Mouse (Mus musculus) heart, embryonic 12.5 days (tissue): Measurements from ENCODE around the gene Fn3krp. TPM values are rescaled to one million over a fixed set of nuclear protein-coding genes. Genes with fewer than 3 reads are reported as not detected.

Source experiments
- ATAC-seq: fragments of 200-750 bp; cut with Nextera tagmentation; 2 replicates; pipeline ENCODE4 v1.8.0; 2017; ENCODE audit warnings: moderate TSS enrichment, moderate library complexity; ENCODE audit not compliant: insufficient number of reproducible peaks, low FRiP score
- H3K27ac ChIP-seq: fragments of 300-500 bp; sonication (generic); 2 replicates; pipeline ENCODE4 v1.5.1; 2016; ENCODE audit warnings: mild to moderate bottlenecking, moderate library complexity; ENCODE audit not compliant: poor library complexity, severe bottlenecking
- H3K27me3 ChIP-seq: fragments of 300-500 bp; sonication (generic); replicated peaks from 2 replicates; pipeline ENCODE4 v1.6.1; 2016; ENCODE audit warnings: mild to moderate bottlenecking, moderate library complexity
- H3K36me3 ChIP-seq: fragments of 300-500 bp; sonication (generic); 2 replicates; pipeline ENCODE4 v1.6.1; 2016; ENCODE audit warnings: mild to moderate bottlenecking, moderate library complexity
- H3K4me1 ChIP-seq: fragments of 300-500 bp; sonication (generic); replicated peaks from 2 replicates; pipeline ENCODE4 v1.6.1; 2016; ENCODE audit warnings: mild to moderate bottlenecking
- H3K4me2 ChIP-seq: fragments of 300-500 bp; sonication (generic); 2 replicates; pipeline ENCODE4 v1.6.1; 2016; ENCODE audit warnings: mild to moderate bottlenecking, moderate library complexity
- H3K4me3 ChIP-seq: fragments of 300-500 bp; sonication (generic); 2 replicates; pipeline ENCODE4 v1.5.1; 2016; ENCODE audit warnings: mild to moderate bottlenecking
- H3K9ac ChIP-seq: fragments of 300-500 bp; sonication (generic); 2 replicates; pipeline ENCODE4 v1.6.1; 2016; ENCODE audit warnings: mild to moderate bottlenecking, moderate library complexity
- H3K9me3 ChIP-seq: fragments of 300-500 bp; sonication (generic); replicated peaks from 2 replicates; pipeline ENCODE4 v1.6.1; 2016; ENCODE audit warnings: mild to moderate bottlenecking, moderate library complexity
- WGBS: fragments of 180-500 bp; shearing (Covaris S2); methylation state at CpG from one replicate; pipeline ENCODE4 v1.1.7; 2016; 5-methylcytosine and 5-hydroxymethylcytosine counted together
- polyA plus RNA-seq: library from polyadenylated mRNA; unstranded; fragments of >200 nt; fragmentation: Nextera tagmentation; extraction: Ambion mirVana; gene quantifications from 2 replicates; pipeline ENCODE4 v1.2.1, GENCODE M21; 2016

Fn3krp gene
- polyA plus RNA-seq, result 4.1 and 4.3 TPM in 2 replicates

- ATAC-seq, result peak; percentile 100
- Histone ChIP-seq H3K4me1 (peaks cover 12% of the 10 kb centered on the region), H3K9ac (peak within 1 kb of the TSS; percentile 83), H3K4me3 (peak within 1 kb of the TSS; percentile 87), H3K4me2 (peak within 1 kb of the TSS; percentile 83), H3K9me3 (no peaks in the 10 kb centered on the region), H3K36me3 (no peaks in the 10 kb centered on the region), H3K27ac (peak within 1 kb of the TSS; percentile 83), H3K27me3 (0 out of 2 replicates have a peak, but pooled peaks cover 3% of the 10 kb centered on the region)
- WGBS, result 1% methylated on average over 28 of the region's 28 CpGs
These were observed at the start of gene Fn3krp for GRCm38 (mm10) chr11:121420830-121421552. Gene Fn3krp, plus strand, starts transcription at chr11:121421401.

- no peak for ATAC-seq
- 52% methylated on average over 6 of the region's 6 CpGs for WGBS
These were observed 47.9 kb upstream of the Fn3krp start for GRCm38 (mm10) chr11:121373305-121373704.

GRCm38 (mm10) chr11:121378644-121379043 is 42.6 kb upstream of the Fn3krp start:
- no peaks in the 10 kb centered on the region for H3K4me1 ChIP-seq
- H3K9ac ChIP-seq, result no peak overlapping the region
- no peaks in the 10 kb centered on the region for H3K27me3 ChIP-seq
- H3K36me3 ChIP-seq, result no peaks in the 10 kb centered on the region
- no peaks in the 10 kb centered on the region for H3K9me3 ChIP-seq
- no peak overlapping the region for H3K4me2 ChIP-seq
- H3K27ac ChIP-seq, result no peak overlapping the region
- no peak for ATAC-seq
- no peak overlapping the region for H3K4me3 ChIP-seq

More at GRCm38 (mm10) chr11:121373305-121373704, 47.9 kb upstream of the Fn3krp start:
- Histone ChIP-seq H3K36me3 (no peaks in the 10 kb centered on the region), H3K9ac (no peak overlapping the region), H3K4me2 (no peak overlapping the region), H3K9me3 (no peaks in the 10 kb centered on the region), H3K27ac (no peak overlapping the region), H3K4me3 (no peak overlapping the region), H3K27me3 (peaks cover 4% of the 10 kb centered on the region; the same call in 1 of the 2 replicates), H3K4me1 (no peaks in the 10 kb centered on the region)

GRCm38 (mm10) chr11:121380294-121380693 is 40.9 kb upstream of the Fn3krp start:
- Histone ChIP-seq H3K36me3 (no peaks in the 10 kb centered on the region), H3K4me3 (no peak overlapping the region), H3K9me3 (no peaks in the 10 kb centered on the region), H3K27ac (no peak overlapping the region), H3K4me1 (no peaks in the 10 kb centered on the region), H3K4me2 (no peak overlapping the region), H3K27me3 (no peaks in the 10 kb centered on the region), H3K9ac (no peak overlapping the region)
- WGBS, result 55% methylated on average over 6 of the region's 6 CpGs
- ATAC-seq, result no peak

GRCm38 (mm10) chr11:121387750-121388553 is 33.2 kb upstream of the Fn3krp start, which contains the start of gene Rab40b:
Gene Rab40b, minus strand, starts transcription at chr11:121388251.
- ATAC-seq, result peak; percentile 98
- peak within 1 kb of the TSS; percentile 85 for H3K4me2 ChIP-seq
- WGBS, result 1% methylated on average over 61 of the region's 61 CpGs
- peak within 1 kb of the TSS; percentile 73 for H3K9ac ChIP-seq
- H3K36me3 ChIP-seq, result no peaks in the 10 kb centered on the region
- no peak within 1 kb of the TSS; the same call in 1 of the 2 replicates for H3K27ac ChIP-seq
- peaks cover 13% of the 10 kb centered on the region for H3K4me1 ChIP-seq
- H3K27me3 ChIP-seq, result no peaks in the 10 kb centered on the region; the same call in 1 of the 2 replicates
- H3K9me3 ChIP-seq, result no peaks in the 10 kb centered on the region
- peak within 1 kb of the TSS; percentile 67 for H3K4me3 ChIP-seq

- peaks cover 13% of the 10 kb centered on the region for H3K4me1 ChIP-seq
- H3K9ac ChIP-seq, result 0 out of 2 replicates have a peak overlapping the region, but pooled peaks have one; percentile 26
- no peaks in the 10 kb centered on the region for H3K9me3 ChIP-seq
- no peaks in the 10 kb centered on the region for H3K36me3 ChIP-seq
- no peak for ATAC-seq
- peak overlapping the region; percentile 85 for H3K4me2 ChIP-seq
- H3K27me3 ChIP-seq, result no peaks in the 10 kb centered on the region; the same call in 1 of the 2 replicates
- H3K27ac ChIP-seq, result no peak overlapping the region
- 11% methylated on average over 6 of the region's 6 CpGs for WGBS
- peak overlapping the region; percentile 67 for H3K4me3 ChIP-seq
These were observed 32.7 kb upstream of the Fn3krp start for GRCm38 (mm10) chr11:121388554-121388945.

- Histone ChIP-seq H3K4me3 (no peak overlapping the region), H3K4me2 (no peak overlapping the region), H3K9ac (no peak overlapping the region), H3K36me3 (no peaks in the 10 kb centered on the region), H3K27ac (no peak overlapping the region), H3K4me1 (peaks cover 13% of the 10 kb centered on the region), H3K9me3 (no peaks in the 10 kb centered on the region), H3K27me3 (no peaks in the 10 kb centered on the region; the same call in 1 of the 2 replicates)
- ATAC-seq, result no peak
- 57% methylated on average over 3 of the region's 3 CpGs for WGBS
These were observed 30.4 kb upstream of the Fn3krp start for GRCm38 (mm10) chr11:121390793-121391192.

GRCm38 (mm10) chr11:121392405-121392804 is 28.8 kb upstream of the Fn3krp start:
- no peaks in the 10 kb centered on the region; the same call in 1 of the 2 replicates for H3K27me3 ChIP-seq
- 67% methylated on average over 3 of the region's 3 CpGs for WGBS
- no peak overlapping the region for H3K4me3 ChIP-seq
- no peaks in the 10 kb centered on the region for H3K36me3 ChIP-seq
- no peak overlapping the region for H3K4me2 ChIP-seq
- H3K27ac ChIP-seq, result no peak overlapping the region
- no peak overlapping the region for H3K9ac ChIP-seq
- H3K4me1 ChIP-seq, result peaks cover 8% of the 10 kb centered on the region
- no peak for ATAC-seq
- no peaks in the 10 kb centered on the region for H3K9me3 ChIP-seq

GRCm38 (mm10) chr11:121407366-121408155 is 13.6 kb upstream of the Fn3krp start:
- H3K9me3 ChIP-seq, result no peaks in the 10 kb centered on the region
- ATAC-seq, result no peak
- H3K9ac ChIP-seq, result no peak overlapping the region
- no peak overlapping the region for H3K4me3 ChIP-seq
- H3K27ac ChIP-seq, result no peak overlapping the region
- no peaks in the 10 kb centered on the region for H3K36me3 ChIP-seq
- WGBS, result 73% methylated on average over 3 of the region's 3 CpGs
- H3K27me3 ChIP-seq, result no peaks in the 10 kb centered on the region
- no peak overlapping the region for H3K4me2 ChIP-seq
- no peaks in the 10 kb centered on the region for H3K4me1 ChIP-seq

GRCm38 (mm10) chr11:121414762-121415161 is 6.4 kb upstream of the Fn3krp start:
- H3K27ac ChIP-seq, result no peak overlapping the region
- no peak overlapping the region for H3K4me3 ChIP-seq
- H3K4me2 ChIP-seq, result no peak overlapping the region
- no peaks in the 10 kb centered on the region for H3K36me3 ChIP-seq
- H3K4me1 ChIP-seq, result 0 out of 2 replicates have a peak, but pooled peaks cover 3% of the 10 kb centered on the region
- H3K9me3 ChIP-seq, result no peaks in the 10 kb centered on the region
- H3K9ac ChIP-seq, result no peak overlapping the region
- H3K27me3 ChIP-seq, result 0 out of 2 replicates have a peak, but pooled peaks cover 3% of the 10 kb centered on the region
- 64% methylated on average over 5 of the region's 5 CpGs for WGBS
- no peak for ATAC-seq
